Mouse (Mus musculus) myocyte (in vitro differentiated cells): ENCODE data around the gene Clec16a.

ENCODE experiments used
- CEBPB ChIP-seq: IDR thresholded peaks from 2 replicates; pipeline ENCODE4 v1.6.1; 2011; ENCODE audit warnings: mild to moderate bottlenecking, moderate library complexity; ENCODE audit not compliant: poor library complexity, insufficient read depth, severe bottlenecking
- E2F4 ChIP-seq: IDR thresholded peaks from one replicate; pipeline ENCODE4 v1.6.1; 2011; ENCODE audit warnings: mild to moderate bottlenecking, control low read depth, moderate library complexity; ENCODE audit not compliant: insufficient read depth
- MAX ChIP-seq: IDR thresholded peaks from one replicate; pipeline ENCODE4 v1.6.1; 2011; ENCODE audit warnings: low read depth, mild to moderate bottlenecking, control low read depth
- MYOD1 ChIP-seq, 3 experiments: IDR thresholded peaks; one replicate each; pipeline ENCODE4 v1.6.1; 2011; ENCODE audit warnings: control low read depth in 2 of 3, low read depth in 2 of 3, mild to moderate bottlenecking in 2 of 3, moderate library complexity in 1 of 3; ENCODE audit not compliant: insufficient read length in 2 of 3, control insufficient read depth in 1 of 3
- MYOG ChIP-seq, 3 experiments: IDR thresholded peaks; one replicate each; pipeline ENCODE4 v1.6.1; 2011; ENCODE audit warnings: control low read depth in 2 of 3, low read depth in 2 of 3, mild to moderate bottlenecking in 2 of 3; ENCODE audit not compliant: insufficient read length in 2 of 3, control insufficient read depth in 1 of 3, insufficient read depth in 1 of 3
- POLR2A ChIP-seq: IDR thresholded peaks from one replicate; pipeline ENCODE4 v1.6.1; 2011; ENCODE audit warnings: low read depth, mild to moderate bottlenecking, control low read depth, moderate library complexity; ENCODE audit not compliant: insufficient read length
- POLR2AphosphoS2 ChIP-seq: IDR thresholded peaks from one replicate; pipeline ENCODE4 v1.6.1; 2011; ENCODE audit warnings: low read depth, control low read depth; ENCODE audit not compliant: insufficient read length
- REST ChIP-seq: IDR thresholded peaks from one replicate; pipeline ENCODE4 v1.6.1; 2011; ENCODE audit warnings: mild to moderate bottlenecking, control low read depth, moderate library complexity; ENCODE audit not compliant: insufficient read depth, insufficient read length
- SRF ChIP-seq: IDR thresholded peaks from one replicate; pipeline ENCODE4 v1.6.1; 2011; ENCODE audit warnings: low read depth; ENCODE audit not compliant: control insufficient read depth, insufficient read length
- TCF12 ChIP-seq: IDR thresholded peaks from one replicate; pipeline ENCODE4 v1.6.1; 2011; ENCODE audit warnings: mild to moderate bottlenecking, control low read depth; ENCODE audit not compliant: poor library complexity, insufficient read depth, severe bottlenecking
- USF1 ChIP-seq: IDR thresholded peaks from one replicate; pipeline ENCODE4 v1.6.1; 2011; ENCODE audit warnings: low read depth, mild to moderate bottlenecking, control low read depth, moderate library complexity

- TF ChIP-seq SRF: no peak
- no peak for TF ChIP-seq POLR2A
- TF ChIP-seq CEBPB: no peak
- no peak for TF ChIP-seq MAX
- TF ChIP-seq E2F4: no peak
- TF ChIP-seq MYOD1 (IDR thresholded peaks at IDR 0.05; ENCODE audit: control insufficient read depth in 1 of 3, insufficient read length in 2 of 3, low read depth in 2 of 3): no peak
- no peak for TF ChIP-seq USF1
- no peak for TF ChIP-seq POLR2AphosphoS2
- TF ChIP-seq TCF12: no peak
- TF ChIP-seq REST: no peak
- TF ChIP-seq MYOG (IDR thresholded peaks at IDR 0.05; ENCODE audit: control insufficient read depth in 1 of 3, insufficient read depth in 1 of 3, insufficient read length in 2 of 3, low read depth in 2 of 3): no peak
Measured at GRCm38 (mm10) chr16:10697861-10698659, 152.9 kb downstream of the Clec16a start.
